Mouse (Mus musculus) stomach, embryonic 16.5 days (tissue): Measurements from ENCODE around the gene Zfp316. TPM values are rescaled to one million over a fixed set of nuclear protein-coding genes. Genes with fewer than 3 reads are reported as not detected.

ENCODE experiments used
- ATAC-seq: fragments of 200-750 bp; cut with Nextera tagmentation; 2 replicates; pipeline ENCODE4 v1.8.0; 2017; ENCODE audit warnings: moderate number of reproducible peaks, moderate TSS enrichment; ENCODE audit not compliant: insufficient read depth, low FRiP score
- H3K27ac ChIP-seq: fragments of 300-500 bp; sonication (generic); 2 replicates; pipeline ENCODE4 v1.5.1; 2014; ENCODE audit warnings: low read length
- H3K27me3 ChIP-seq: fragments of 300-500 bp; sonication (generic); 2 replicates; pipeline ENCODE4 v1.6.1; 2014; ENCODE audit warnings: low read length, control low read depth, mixed read lengths; ENCODE audit not compliant: control insufficient read depth, insufficient read depth
- H3K36me3 ChIP-seq: fragments of 300-500 bp; sonication (generic); 2 replicates; pipeline ENCODE4 v1.6.1; 2014; ENCODE audit warnings: low read length; ENCODE audit not compliant: control insufficient read depth, insufficient read depth
- H3K4me1 ChIP-seq: fragments of 300-500 bp; sonication (generic); 2 replicates; pipeline ENCODE4 v1.6.1; 2014; ENCODE audit warnings: low read length, control low read depth, mixed read lengths; ENCODE audit not compliant: control insufficient read depth, insufficient read depth
- H3K4me2 ChIP-seq: fragments of 300-500 bp; sonication (generic); 2 replicates; pipeline ENCODE4 v1.6.1; 2014; ENCODE audit warnings: low read depth, low read length, mixed read lengths
- H3K4me3 ChIP-seq: fragments of 300-500 bp; sonication (generic); replicated peaks from 2 replicates; pipeline ENCODE4 v1.5.1; 2014; ENCODE audit warnings: mild to moderate bottlenecking, low read length
- H3K9ac ChIP-seq: fragments of 300-500 bp; sonication (generic); 2 replicates; pipeline ENCODE4 v1.6.1; 2014; ENCODE audit warnings: low read length
- H3K9me3 ChIP-seq: fragments of 300-500 bp; sonication (generic); replicated peaks from 2 replicates; pipeline ENCODE4 v1.6.1; 2016; ENCODE audit warnings: low read length, control low read depth; ENCODE audit not compliant: control insufficient read depth
- WGBS: fragments of 180-500 bp; shearing (Covaris S2); extraction: QIAGEN DNeasy Blood & Tissue Kit; methylation state at CpG from one replicate; pipeline ENCODE4 v1.1.7; 2014; 5-methylcytosine and 5-hydroxymethylcytosine counted together
- polyA plus RNA-seq: library from polyadenylated mRNA; unstranded; fragments of >200 nt; fragmentation: Nextera tagmentation; extraction: Ambion mirVana; gene quantifications from 2 replicates; pipeline ENCODE4 v1.2.1, GENCODE M21; 2015

Gene Zfp316
- polyA plus RNA-seq, 1 experiment from 2014 or later, result 0.74 TPM

- Histone ChIP-seq H3K4me3 (no peak overlapping the region), H3K9ac (no peak overlapping the region), H3K36me3 (peaks cover 18% of the 10 kb centered on the region), H3K27ac (no peak overlapping the region), H3K4me1 (0 out of 2 replicates have a peak, but pooled peaks cover 11% of the 10 kb centered on the region), H3K9me3 (peaks cover 5% of the 10 kb centered on the region; the same call in 1 of the 2 replicates), H3K27me3 (peaks cover 59% of the 10 kb centered on the region), H3K4me2 (no peak overlapping the region)
- 35% methylated on average over 66 of the region's 66 CpGs for WGBS
- no peak for ATAC-seq
These were observed 15.2 kb downstream of the Zfp316 start for GRCm38 (mm10) chr5:143254487-143255130.

GRCm38 (mm10) chr5:143253881-143254486 is 15.8 kb downstream of the Zfp316 start:
- Histone ChIP-seq H3K9ac (peak overlapping the region; percentile 35; the same call in 1 of the 2 replicates), H3K27ac (no peak overlapping the region), H3K4me3 (peak overlapping the region; percentile 41), H3K4me1 (0 out of 2 replicates have a peak, but pooled peaks cover 11% of the 10 kb centered on the region), H3K9me3 (peaks cover 5% of the 10 kb centered on the region; the same call in 1 of the 2 replicates), H3K4me2 (peak overlapping the region; percentile 74), H3K36me3 (peaks cover 18% of the 10 kb centered on the region), H3K27me3 (peaks cover 59% of the 10 kb centered on the region)
- WGBS, result 16% methylated on average over 81 of the region's 81 CpGs
- no peak for ATAC-seq

GRCm38 (mm10) chr5:143253186-143253880 is 16.5 kb downstream of the Zfp316 start:
- Histone ChIP-seq H3K9me3 (peaks cover 5% of the 10 kb centered on the region; the same call in 1 of the 2 replicates), H3K36me3 (peaks cover 19% of the 10 kb centered on the region), H3K9ac (peak overlapping the region; percentile 35; the same call in 1 of the 2 replicates), H3K4me1 (0 out of 2 replicates have a peak, but pooled peaks cover 11% of the 10 kb centered on the region), H3K4me2 (peak overlapping the region; percentile 74), H3K27ac (no peak overlapping the region), H3K27me3 (peaks cover 59% of the 10 kb centered on the region), H3K4me3 (peak overlapping the region; percentile 41)
- peak; percentile 29; the same call in 1 of the 2 replicates for ATAC-seq
- 8% methylated on average over 103 of the region's 103 CpGs for WGBS

GRCm38 (mm10) chr5:143252791-143253185 is 17.0 kb downstream of the Zfp316 start:
- Histone ChIP-seq H3K9me3 (peaks cover 5% of the 10 kb centered on the region; the same call in 1 of the 2 replicates), H3K9ac (no peak overlapping the region), H3K4me2 (0 out of 2 replicates have a peak overlapping the region, but pooled peaks have one; percentile 74), H3K4me1 (0 out of 2 replicates have a peak, but pooled peaks cover 11% of the 10 kb centered on the region), H3K27me3 (peaks cover 59% of the 10 kb centered on the region), H3K36me3 (peaks cover 22% of the 10 kb centered on the region), H3K4me3 (peak overlapping the region; percentile 41; the same call in 1 of the 2 replicates), H3K27ac (no peak overlapping the region)
- ATAC-seq, result no peak
- WGBS, result 52% methylated on average over 18 of the region's 18 CpGs

GRCm38 (mm10) chr5:143252039-143252438 is 17.8 kb downstream of the Zfp316 start:
- no peak for ATAC-seq
- H3K27me3 ChIP-seq, result peaks cover 54% of the 10 kb centered on the region
- no peak overlapping the region for H3K4me2 ChIP-seq
- H3K36me3 ChIP-seq, result peaks cover 22% of the 10 kb centered on the region
- H3K27ac ChIP-seq, result no peak overlapping the region
- 70% methylated on average over 6 of the region's 6 CpGs for WGBS
- no peak overlapping the region for H3K4me3 ChIP-seq
- 0 out of 2 replicates have a peak, but pooled peaks cover 11% of the 10 kb centered on the region for H3K4me1 ChIP-seq
- H3K9ac ChIP-seq, result no peak overlapping the region
- H3K9me3 ChIP-seq, result peaks cover 5% of the 10 kb centered on the region; the same call in 1 of the 2 replicates

GRCm38 (mm10) chr5:143244926-143245325 is 24.9 kb downstream of the Zfp316 start:
- H3K9me3 ChIP-seq, result no peaks in the 10 kb centered on the region
- H3K27ac ChIP-seq, result no peak overlapping the region
- 96% methylated on average over 26 of the region's 26 CpGs for WGBS
- H3K36me3 ChIP-seq, result peaks cover 55% of the 10 kb centered on the region
- H3K4me2 ChIP-seq, result no peak overlapping the region
- H3K4me1 ChIP-seq, result no peaks in the 10 kb centered on the region
- no peak for ATAC-seq
- no peaks in the 10 kb centered on the region for H3K27me3 ChIP-seq
- no peak overlapping the region for H3K9ac ChIP-seq
- H3K4me3 ChIP-seq, result no peak overlapping the region

GRCm38 (mm10) chr5:143236036-143236435 is 33.8 kb downstream of the Zfp316 start:
- Histone ChIP-seq H3K4me3 (peak overlapping the region; percentile 91), H3K9me3 (no peaks in the 10 kb centered on the region), H3K36me3 (no peaks in the 10 kb centered on the region), H3K4me1 (peaks cover 5% of the 10 kb centered on the region; the same call in 1 of the 2 replicates), H3K9ac (peak overlapping the region; percentile 97), H3K27ac (no peak overlapping the region), H3K27me3 (no peaks in the 10 kb centered on the region), H3K4me2 (peak overlapping the region; percentile 81)
- no peak for ATAC-seq
- 35% methylated on average over 9 of the region's 9 CpGs for WGBS

GRCm38 (mm10) chr5:143235028-143235693 is 34.7 kb downstream of the Zfp316 start, which contains the start of gene Zfp12:
Zfp12 (plus strand) TSS chr5:143235163.
- H3K9ac ChIP-seq, result peak within 1 kb of the TSS; percentile 97
- H3K27ac ChIP-seq, result peak within 1 kb of the TSS; percentile 98
- H3K27me3 ChIP-seq, result no peaks in the 10 kb centered on the region
- peak; percentile 96 for ATAC-seq
- H3K9me3 ChIP-seq, result no peaks in the 10 kb centered on the region
- peaks cover 5% of the 10 kb centered on the region; the same call in 1 of the 2 replicates for H3K4me1 ChIP-seq
- H3K4me3 ChIP-seq, result peak within 1 kb of the TSS; percentile 91
- H3K36me3 ChIP-seq, result no peaks in the 10 kb centered on the region
- WGBS, result under 1% methylated on average over 58 of the region's 58 CpGs
- H3K4me2 ChIP-seq, result peak within 1 kb of the TSS; percentile 81
